Mouse (Mus musculus) forebrain, postnatal 0 days (tissue): ENCODE measurements at regions not wholly inside any gene's neighbourhood (a gene's known extent, or its start where the extent isn't known, plus 50 kb on each side); places are given as distances from the start of the nearest gene placed in this dataset.

ENCODE experiments used
- ATAC-seq: fragments of 200-750 bp; cut with Nextera tagmentation; 2 replicates; pipeline ENCODE4 v1.8.0; 2017; ENCODE audit warnings: mild to moderate bottlenecking, moderate library complexity
- DNase-seq: peaks from one replicate; pipeline ENCODE4 v3.0.0-alpha.2; 2015
- H3K27ac ChIP-seq: fragments of 300-500 bp; sonication (generic); 2 replicates; pipeline ENCODE4 v1.5.1; 2014; ENCODE audit warnings: low read depth, mild to moderate bottlenecking, antibody characterized with exemption, low read length, moderate library complexity, mixed read lengths
- H3K27me3 ChIP-seq: fragments of 300-500 bp; sonication (generic); 2 replicates; pipeline ENCODE4 v1.6.1; 2014; ENCODE audit warnings: mild to moderate bottlenecking, low read length, mixed read lengths; ENCODE audit not compliant: insufficient read depth
- H3K36me3 ChIP-seq: fragments of 300-500 bp; sonication (generic); 2 replicates; pipeline ENCODE4 v1.6.1; 2014; ENCODE audit warnings: mild to moderate bottlenecking, moderate library complexity; ENCODE audit not compliant: insufficient read depth
- H3K4me1 ChIP-seq: fragments of 300-500 bp; sonication (generic); 2 replicates; pipeline ENCODE4 v1.6.1; 2014; ENCODE audit warnings: antibody characterized with exemption; ENCODE audit not compliant: insufficient read depth
- H3K4me2 ChIP-seq: fragments of 300-500 bp; sonication (generic); 2 replicates; pipeline ENCODE4 v1.6.1; 2014; ENCODE audit warnings: low read depth, mild to moderate bottlenecking, moderate library complexity
- H3K4me3 ChIP-seq: fragments of 300-500 bp; sonication (generic); 2 replicates; pipeline ENCODE4 v1.5.1; 2014; ENCODE audit warnings: low read depth, low read length, mixed read lengths
- H3K9ac ChIP-seq: fragments of 300-500 bp; sonication (generic); 2 replicates; pipeline ENCODE4 v1.6.1; 2014; ENCODE audit warnings: mild to moderate bottlenecking
- H3K9me3 ChIP-seq: fragments of 300-500 bp; sonication (generic); 2 replicates; pipeline ENCODE4 v1.6.1; 2016; ENCODE audit warnings: low read length
- CTCF ChIP-seq: sonication (generic); IDR thresholded peaks from 2 replicates; pipeline ENCODE4 v1.5.1; 2016; ENCODE audit warnings: antibody characterized with exemption, control low read depth, low read depth
- whole genome bisulfite sequencing: fragments of 180-500 bp; shearing (Covaris S2); extraction: QIAGEN DNeasy Blood & Tissue Kit; methylation state at CpG from one replicate; pipeline ENCODE4 v1.1.7; 2014; 5-methylcytosine and 5-hydroxymethylcytosine counted together

DNA sequence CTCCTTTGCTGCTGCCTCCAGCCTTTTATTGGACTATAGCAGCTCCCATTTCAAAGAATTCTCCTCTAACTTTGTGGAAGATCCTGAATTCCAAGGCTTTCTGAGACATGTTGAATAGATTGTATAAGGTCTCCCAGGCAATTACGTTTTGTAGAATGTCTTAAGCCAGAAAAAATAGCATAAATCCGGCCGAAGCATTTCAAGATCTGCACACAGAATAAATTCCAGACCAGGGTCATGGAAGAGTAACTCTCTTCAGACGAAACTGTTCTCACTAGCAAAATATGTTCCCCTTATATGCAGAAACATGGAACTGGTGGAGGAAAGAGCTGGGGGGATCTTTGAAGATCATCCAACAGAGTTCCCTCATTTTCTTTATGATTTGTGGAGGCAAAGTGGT, 259.5 kb downstream of the Pmp22 start:
- H3K4me2 ChIP-seq: no peak overlapping the region
- TF ChIP-seq CTCF: no peak
- no peaks in the 10 kb centered on the region for H3K9me3 ChIP-seq
- no peaks in the 10 kb centered on the region for H3K4me1 ChIP-seq
- ATAC-seq: no peak
- no peaks in the 10 kb centered on the region for H3K27me3 ChIP-seq
- 86% methylated on average over 4 of the region's 4 CpGs for WGBS
- no peak for DNase-seq
- H3K4me3 ChIP-seq: no peak overlapping the region
- H3K9ac ChIP-seq: no peak overlapping the region
- H3K36me3 ChIP-seq: no peaks in the 10 kb centered on the region
- H3K27ac ChIP-seq: no peak overlapping the region

DNA sequence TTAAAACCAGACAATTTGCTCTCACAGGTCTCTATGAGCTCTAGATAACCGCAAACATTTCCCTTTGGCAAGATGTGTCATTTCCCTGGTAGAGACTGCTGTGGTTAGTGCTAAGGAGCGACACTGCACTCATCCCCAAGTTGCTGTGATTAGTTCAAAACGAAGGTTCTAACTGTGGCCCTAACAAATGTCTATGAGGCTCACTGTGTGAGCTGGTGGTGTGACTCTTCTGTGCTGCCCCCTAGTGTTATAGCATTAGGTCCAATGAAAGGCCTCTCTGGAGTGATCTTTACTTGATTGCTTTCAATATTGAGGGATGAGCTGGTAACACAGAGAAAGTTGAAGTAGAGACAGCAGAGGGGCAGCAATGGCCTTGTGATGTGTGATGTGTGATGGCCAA, 262.7 kb downstream of the Pmp22 start:
- ATAC-seq: no peak
- Histone ChIP-seq H3K36me3 (no peaks in the 10 kb centered on the region), H3K4me2 (no peak overlapping the region), H3K27me3 (no peaks in the 10 kb centered on the region), H3K4me3 (no peak overlapping the region), H3K4me1 (no peaks in the 10 kb centered on the region), H3K9me3 (no peaks in the 10 kb centered on the region), H3K9ac (no peak overlapping the region), H3K27ac (no peak overlapping the region)
- 52% methylated on average over 3 of the region's 3 CpGs for WGBS
- TF ChIP-seq CTCF: peak; percentile 46
- DNase-seq: no peak

- H3K36me3 ChIP-seq: no peaks in the 10 kb centered on the region
- no peak overlapping the region for H3K4me2 ChIP-seq
- DNase-seq: no peak
- ATAC-seq: no peak
- H3K27ac ChIP-seq: no peak overlapping the region
- WGBS: 70% methylated on average over 3 of the region's 3 CpGs
- H3K9ac ChIP-seq: no peak overlapping the region
- H3K9me3 ChIP-seq: no peaks in the 10 kb centered on the region
- H3K27me3 ChIP-seq: no peaks in the 10 kb centered on the region
- no peaks in the 10 kb centered on the region for H3K4me1 ChIP-seq
- no peak for TF ChIP-seq CTCF
- H3K4me3 ChIP-seq: no peak overlapping the region
These were observed 263.6 kb downstream of the Pmp22 start for GRCm38 (mm10) chr11:63392378-63392777.

GRCm38 (mm10) chr11:63394201-63394600, 265.4 kb downstream of the Pmp22 start:
- no peak for TF ChIP-seq CTCF
- no peaks in the 10 kb centered on the region for H3K9me3 ChIP-seq
- no peaks in the 10 kb centered on the region for H3K36me3 ChIP-seq
- H3K4me3 ChIP-seq: no peak overlapping the region
- no peak overlapping the region for H3K4me2 ChIP-seq
- H3K4me1 ChIP-seq: no peaks in the 10 kb centered on the region
- no peaks in the 10 kb centered on the region for H3K27me3 ChIP-seq
- DNase-seq (no peak), ATAC-seq (no peak)
- 69% methylated on average over 3 of the region's 3 CpGs for WGBS
- H3K9ac ChIP-seq: no peak overlapping the region
- H3K27ac ChIP-seq: no peak overlapping the region

GRCm38 (mm10) chr11:63396386-63396785, 267.6 kb downstream of the Pmp22 start:
- H3K9ac ChIP-seq: no peak overlapping the region
- ATAC-seq (peak; percentile 54), DNase-seq (no peak)
- WGBS: 27% methylated on average over 8 of the region's 8 CpGs
- no peaks in the 10 kb centered on the region for H3K4me1 ChIP-seq
- no peak for TF ChIP-seq CTCF
- no peak overlapping the region for H3K4me2 ChIP-seq
- no peak overlapping the region for H3K4me3 ChIP-seq
- no peaks in the 10 kb centered on the region for H3K27me3 ChIP-seq
- no peaks in the 10 kb centered on the region for H3K36me3 ChIP-seq
- no peak overlapping the region for H3K27ac ChIP-seq
- H3K9me3 ChIP-seq: no peaks in the 10 kb centered on the region

DNA sequence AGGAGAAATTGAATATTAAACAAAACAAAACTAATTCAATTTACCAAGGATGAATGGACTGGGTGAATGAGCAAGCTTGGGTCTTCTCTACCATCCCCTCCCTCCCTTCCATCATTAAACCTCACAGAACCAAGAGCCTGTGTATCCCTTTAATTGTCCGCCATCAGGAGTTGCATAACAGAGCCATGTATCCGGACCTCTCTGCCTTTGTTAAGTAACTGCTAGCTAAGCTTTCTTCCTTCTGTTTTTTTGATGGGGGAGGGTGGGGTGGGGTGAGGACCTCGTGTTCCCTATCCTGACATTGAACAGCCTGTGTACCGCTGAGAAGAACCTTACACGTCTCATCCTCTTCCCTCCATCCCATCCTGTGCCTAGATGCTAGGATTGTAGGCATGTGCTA, 274.0 kb downstream of the Pmp22 start:
- no peak overlapping the region for H3K27ac ChIP-seq
- H3K27me3 ChIP-seq: no peaks in the 10 kb centered on the region
- no peak overlapping the region for H3K4me2 ChIP-seq
- TF ChIP-seq CTCF: no peak
- DNase-seq: no peak
- H3K4me1 ChIP-seq: no peaks in the 10 kb centered on the region
- ATAC-seq: no peak
- H3K9me3 ChIP-seq: no peaks in the 10 kb centered on the region
- no peak overlapping the region for H3K4me3 ChIP-seq
- no peaks in the 10 kb centered on the region for H3K36me3 ChIP-seq
- H3K9ac ChIP-seq: no peak overlapping the region
- 54% methylated on average over 5 of the region's 5 CpGs for WGBS

- 13% methylated on average over 11 of the region's 11 CpGs for WGBS
- peak; percentile 90 for TF ChIP-seq CTCF
- peak; percentile 48; the same call in 1 of the 2 replicates for ATAC-seq
- 0 out of 2 replicates have a peak overlapping the region, but pooled peaks have one; percentile 18 for H3K4me2 ChIP-seq
- H3K9ac ChIP-seq: no peak overlapping the region
- H3K36me3 ChIP-seq: no peaks in the 10 kb centered on the region
- DNase-seq: peak; percentile 84
- H3K27ac ChIP-seq: no peak overlapping the region
- H3K9me3 ChIP-seq: no peaks in the 10 kb centered on the region
- H3K4me1 ChIP-seq: no peaks in the 10 kb centered on the region
- no peak overlapping the region for H3K4me3 ChIP-seq
- H3K27me3 ChIP-seq: no peaks in the 10 kb centered on the region
These were observed 275.9 kb downstream of the Pmp22 start for GRCm38 (mm10) chr11:63404719-63405118.

- no peak overlapping the region for H3K4me2 ChIP-seq
- peaks cover 7% of the 10 kb centered on the region; the same call in 1 of the 2 replicates for H3K4me1 ChIP-seq
- 95% methylated on average over 1 of the region's 1 CpGs for WGBS
- DNase-seq: no peak
- no peaks in the 10 kb centered on the region; the same call in 1 of the 2 replicates for H3K27me3 ChIP-seq
- no peak overlapping the region for H3K27ac ChIP-seq
- no peaks in the 10 kb centered on the region for H3K36me3 ChIP-seq
- TF ChIP-seq CTCF: no peak
- no peak overlapping the region for H3K4me3 ChIP-seq
- no peak for ATAC-seq
- H3K9ac ChIP-seq: no peak overlapping the region
- H3K9me3 ChIP-seq: no peaks in the 10 kb centered on the region
These were observed 280.6 kb downstream of the Pmp22 start for GRCm38 (mm10) chr11:63409431-63409830.
